Mouse (Mus musculus) hindbrain, embryonic 11.5 days (tissue): ENCODE results near the gene Myo1d. TPM values are rescaled to one million over a fixed set of nuclear protein-coding genes. Genes with fewer than 3 reads are reported as not detected.

Experiments
- ATAC-seq: fragments of 200-750 bp; cut with Nextera tagmentation; 2 replicates; pipeline ENCODE4 v1.8.0; 2017; ENCODE audit warnings: mild to moderate bottlenecking, moderate TSS enrichment, moderate library complexity; ENCODE audit not compliant: low FRiP score
- DNase-seq: peaks from one replicate; pipeline ENCODE4 v3.0.0-alpha.2; 2015; ENCODE audit warnings: low spot score
- H3K27ac ChIP-seq: fragments of 300-500 bp; sonication (generic); 2 replicates; pipeline ENCODE4 v1.5.1; 2014; ENCODE audit warnings: mild to moderate bottlenecking, low read depth, low read length
- H3K27me3 ChIP-seq: fragments of 300-500 bp; sonication (generic); 2 replicates; pipeline ENCODE4 v1.6.1; 2014; ENCODE audit warnings: mild to moderate bottlenecking, low read length, moderate library complexity, mixed read lengths; ENCODE audit not compliant: control insufficient read depth, insufficient read depth
- H3K36me3 ChIP-seq: fragments of 300-500 bp; sonication (generic); 2 replicates; pipeline ENCODE4 v1.6.1; 2014; ENCODE audit warnings: mild to moderate bottlenecking, low read length, moderate library complexity, mixed read lengths; ENCODE audit not compliant: control insufficient read depth, insufficient read depth
- H3K4me1 ChIP-seq: fragments of 300-500 bp; sonication (generic); replicated peaks from 2 replicates; pipeline ENCODE4 v1.6.1; 2014; ENCODE audit warnings: low read length, mixed read lengths; ENCODE audit not compliant: control insufficient read depth, insufficient read depth
- H3K4me2 ChIP-seq: fragments of 300-500 bp; sonication (generic); replicated peaks from 2 replicates; pipeline ENCODE4 v1.6.1; 2014; ENCODE audit warnings: mild to moderate bottlenecking, low read depth, low read length
- H3K4me3 ChIP-seq: fragments of 300-500 bp; sonication (generic); 2 replicates; pipeline ENCODE4 v1.5.1; 2014; ENCODE audit warnings: low read depth, low read length
- H3K9ac ChIP-seq: fragments of 300-500 bp; sonication (generic); 2 replicates; pipeline ENCODE4 v1.6.1; 2014; ENCODE audit warnings: low read depth, low read length
- H3K9me3 ChIP-seq: fragments of 300-500 bp; sonication (generic); 2 replicates; pipeline ENCODE4 v1.6.1; 2016; ENCODE audit warnings: low read length; ENCODE audit not compliant: control insufficient read depth
- WGBS: fragments of 180-500 bp; shearing (Covaris S2); extraction: QIAGEN DNeasy Blood & Tissue Kit; methylation state at CpG from one replicate; pipeline ENCODE4 v1.1.7; 2014; 5-methylcytosine and 5-hydroxymethylcytosine counted together
- polyA plus RNA-seq: library from polyadenylated mRNA; unstranded; fragments of >200 nt; fragmentation: Nextera tagmentation; extraction: Ambion mirVana; gene quantifications from 2 replicates; pipeline ENCODE4 v1.2.1, GENCODE M21; 2014

Gene Myo1d
- polyA plus RNA-seq, 1 experiment from 2014 or later: 3.6 TPM

DNA sequence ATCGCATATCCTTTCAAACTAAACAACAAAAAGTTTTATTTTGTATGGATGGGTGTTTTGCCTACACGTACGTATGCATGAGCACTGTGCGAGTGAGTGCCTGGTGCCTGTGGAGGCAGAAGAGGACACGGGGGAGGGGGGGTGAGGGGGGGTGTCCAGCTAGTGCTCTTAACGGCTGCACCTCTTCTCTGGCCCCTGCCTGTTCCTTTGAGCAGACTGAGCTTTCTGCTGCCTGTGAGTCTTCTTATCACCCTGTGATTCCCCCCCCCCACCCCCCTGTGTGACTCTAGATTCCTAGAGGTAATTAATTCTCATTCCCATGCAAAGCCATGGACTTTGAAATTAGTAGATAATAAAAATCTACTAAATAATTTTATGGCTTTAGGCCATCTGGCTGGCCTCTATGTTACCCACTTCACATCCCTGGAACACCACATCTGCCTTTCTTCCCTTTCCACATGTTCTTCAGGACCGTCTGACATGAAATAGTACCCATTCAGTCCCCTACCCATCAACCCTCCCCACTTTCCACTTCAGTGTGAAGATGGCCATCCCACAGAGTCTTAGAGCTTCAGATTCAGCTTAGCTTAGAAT lies 9.9 kb upstream of the Myo1d start:
- 64% methylated on average over 7 of the region's 7 CpGs for WGBS
- no peaks in the 10 kb centered on the region for H3K36me3 ChIP-seq
- DNase-seq: no peak
- no peaks in the 10 kb centered on the region for H3K27me3 ChIP-seq
- no peak overlapping the region for H3K4me2 ChIP-seq
- H3K4me1 ChIP-seq: no peaks in the 10 kb centered on the region
- no peaks in the 10 kb centered on the region for H3K9me3 ChIP-seq
- H3K9ac ChIP-seq: no peak overlapping the region
- H3K27ac ChIP-seq: no peak overlapping the region
- H3K4me3 ChIP-seq: no peak overlapping the region
- ATAC-seq: no peak

DNA sequence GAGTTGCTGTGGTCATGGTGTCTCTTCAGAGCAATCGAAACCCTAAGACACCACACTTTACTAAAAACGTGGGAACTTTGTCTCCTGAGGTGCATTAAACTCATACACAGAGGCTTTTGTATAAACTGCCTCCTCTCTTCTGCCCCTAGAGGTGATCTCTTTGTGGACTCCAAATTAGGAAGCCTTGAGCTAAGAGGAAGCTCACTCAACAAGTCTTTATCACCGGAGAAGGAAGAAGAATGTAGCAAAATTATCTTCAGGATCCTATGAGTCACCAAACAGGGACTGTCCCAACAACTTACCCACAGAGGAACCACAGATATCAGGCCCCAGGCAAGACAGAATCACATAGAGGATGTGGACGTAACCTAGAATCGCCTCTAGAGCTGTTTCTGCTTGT lies 5.8 kb upstream of the Myo1d start:
- H3K4me2 ChIP-seq: no peak overlapping the region
- H3K27ac ChIP-seq: no peak overlapping the region
- H3K4me3 ChIP-seq: no peak overlapping the region
- no peak for ATAC-seq
- H3K36me3 ChIP-seq: no peaks in the 10 kb centered on the region
- H3K9me3 ChIP-seq: no peaks in the 10 kb centered on the region
- 84% methylated on average over 5 of the region's 5 CpGs for WGBS
- H3K27me3 ChIP-seq: no peaks in the 10 kb centered on the region
- DNase-seq: no peak
- H3K4me1 ChIP-seq: no peaks in the 10 kb centered on the region
- no peak overlapping the region for H3K9ac ChIP-seq

DNA sequence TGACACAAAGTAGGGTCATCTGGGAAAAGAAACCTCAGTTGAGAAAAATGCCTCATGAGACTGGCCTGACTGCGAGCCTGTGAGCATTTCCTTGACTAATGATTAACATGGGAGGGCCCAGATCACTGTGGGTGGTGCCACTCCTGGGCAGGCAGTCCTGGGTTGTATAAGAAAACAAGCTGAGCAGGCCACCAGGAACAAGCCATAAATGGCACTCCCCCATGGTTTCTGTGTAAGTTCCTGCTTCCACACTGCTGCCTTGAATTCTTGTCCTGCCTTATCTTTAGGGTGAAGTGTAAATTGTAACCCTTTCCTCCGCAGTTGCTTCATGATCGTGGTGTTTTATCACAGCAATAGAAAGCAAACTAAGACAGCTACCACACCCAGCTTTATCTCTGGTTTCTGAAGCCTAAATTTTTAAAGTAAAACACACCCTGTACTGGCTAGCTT lies 4.5 kb upstream of the Myo1d start:
- Histone ChIP-seq H3K4me2 (no peak overlapping the region), H3K27ac (no peak overlapping the region), H3K9me3 (no peaks in the 10 kb centered on the region), H3K4me3 (no peak overlapping the region), H3K27me3 (peaks cover 3% of the 10 kb centered on the region), H3K4me1 (0 out of 2 replicates have a peak, but pooled peaks cover 2% of the 10 kb centered on the region), H3K9ac (no peak overlapping the region), H3K36me3 (no peaks in the 10 kb centered on the region)
- ATAC-seq: no peak
- 49% methylated on average over 3 of the region's 3 CpGs for WGBS
- no peak for DNase-seq

DNA sequence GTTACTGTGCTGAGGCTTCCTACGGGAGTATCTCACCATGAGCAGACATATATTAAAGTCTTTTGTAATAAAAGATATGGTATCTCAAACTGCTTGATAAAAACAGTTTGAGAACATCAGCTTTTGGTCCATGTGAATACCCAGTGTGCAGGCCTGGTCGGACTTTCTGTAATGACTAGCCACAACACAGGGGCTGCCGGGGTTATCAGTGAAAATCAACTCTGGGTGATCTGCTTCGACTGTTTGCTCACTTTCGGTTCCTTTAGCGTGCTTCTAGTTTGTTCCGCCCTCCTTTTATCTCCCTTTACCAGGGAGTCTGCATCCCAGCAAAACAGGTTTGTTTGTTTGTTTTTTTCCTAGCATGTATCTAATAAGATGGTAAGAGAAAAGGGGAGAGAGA lies 3.6 kb upstream of the Myo1d start:
- WGBS: 81% methylated on average over 7 of the region's 7 CpGs
- Histone ChIP-seq H3K27ac (no peak overlapping the region), H3K9me3 (no peaks in the 10 kb centered on the region), H3K4me1 (0 out of 2 replicates have a peak, but pooled peaks cover 2% of the 10 kb centered on the region), H3K4me3 (no peak overlapping the region), H3K36me3 (no peaks in the 10 kb centered on the region), H3K27me3 (peaks cover 4% of the 10 kb centered on the region), H3K9ac (no peak overlapping the region), H3K4me2 (no peak overlapping the region)
- ATAC-seq (no peak), DNase-seq (no peak)

DNA sequence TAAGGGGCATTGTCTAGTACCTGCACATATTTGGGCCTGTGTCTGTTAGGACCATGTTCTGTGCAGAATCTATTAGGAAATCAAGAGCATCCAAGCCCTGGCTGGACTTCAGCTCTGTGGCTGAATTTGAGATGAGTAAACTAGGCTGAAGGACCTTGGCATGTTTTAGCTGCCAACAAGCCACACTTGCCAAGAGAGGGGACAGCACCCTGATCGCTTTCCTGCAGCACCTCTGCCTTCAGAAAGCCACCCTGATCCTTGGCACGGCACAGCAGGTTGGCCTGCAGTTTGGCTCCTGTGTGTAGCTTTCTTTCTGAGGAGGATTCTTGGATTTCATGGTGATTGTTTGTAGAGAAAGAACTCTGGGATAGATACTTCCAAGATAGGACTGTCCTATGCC lies 1.7 kb upstream of the Myo1d start:
- no peaks in the 10 kb centered on the region for H3K36me3 ChIP-seq
- H3K9ac ChIP-seq: no peak overlapping the region
- no peak overlapping the region for H3K4me3 ChIP-seq
- DNase-seq (no peak), ATAC-seq (no peak)
- H3K4me1 ChIP-seq: 0 out of 2 replicates have a peak, but pooled peaks cover 2% of the 10 kb centered on the region
- no peak overlapping the region for H3K4me2 ChIP-seq
- H3K27ac ChIP-seq: no peak overlapping the region
- H3K27me3 ChIP-seq: peaks cover 4% of the 10 kb centered on the region
- no peaks in the 10 kb centered on the region for H3K9me3 ChIP-seq
- WGBS: 96% methylated on average over 2 of the region's 2 CpGs

DNA sequence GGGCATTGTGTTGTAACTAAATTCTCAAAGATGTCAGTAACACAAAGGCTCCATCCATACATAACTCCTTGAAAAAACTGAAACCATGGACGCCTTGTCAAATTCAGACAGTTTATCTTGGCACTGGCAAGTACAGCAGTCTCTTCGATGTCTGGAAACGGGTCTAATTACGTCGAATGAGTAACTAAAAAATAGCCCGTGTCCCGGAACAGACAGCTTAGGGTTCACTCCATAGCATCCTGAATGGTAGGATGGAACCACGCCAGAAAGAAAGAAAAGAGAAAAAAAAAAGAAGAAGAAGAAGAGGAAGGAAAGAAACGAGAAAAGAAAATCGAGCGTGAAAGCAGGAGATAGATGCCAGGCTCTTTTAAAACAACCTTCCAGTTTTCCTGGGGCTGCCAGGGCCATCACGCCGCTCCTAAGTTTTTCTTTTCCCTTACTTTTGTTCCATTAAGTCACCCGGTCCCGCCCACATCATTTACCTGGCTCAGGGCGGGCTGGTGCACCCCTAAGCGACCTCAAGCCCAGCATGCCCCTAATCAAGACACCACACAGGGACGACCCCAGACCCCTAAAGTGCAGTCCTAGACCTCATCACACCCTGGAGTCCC lies 804 bp downstream of the Myo1d start:
- 0 out of 2 replicates have a peak, but pooled peaks cover 2% of the 10 kb centered on the region for H3K4me1 ChIP-seq
- peak; percentile 72 for ATAC-seq
- H3K36me3 ChIP-seq: no peaks in the 10 kb centered on the region
- peak overlapping the region; percentile 45; the same call in 1 of the 2 replicates for H3K9ac ChIP-seq
- no peak for DNase-seq
- peaks cover 4% of the 10 kb centered on the region for H3K27me3 ChIP-seq
- peak overlapping the region; percentile 92 for H3K4me2 ChIP-seq
- 4% methylated on average over 18 of the region's 18 CpGs for WGBS
- no peak overlapping the region for H3K27ac ChIP-seq
- peak overlapping the region; percentile 69 for H3K4me3 ChIP-seq
- no peaks in the 10 kb centered on the region for H3K9me3 ChIP-seq

DNA sequence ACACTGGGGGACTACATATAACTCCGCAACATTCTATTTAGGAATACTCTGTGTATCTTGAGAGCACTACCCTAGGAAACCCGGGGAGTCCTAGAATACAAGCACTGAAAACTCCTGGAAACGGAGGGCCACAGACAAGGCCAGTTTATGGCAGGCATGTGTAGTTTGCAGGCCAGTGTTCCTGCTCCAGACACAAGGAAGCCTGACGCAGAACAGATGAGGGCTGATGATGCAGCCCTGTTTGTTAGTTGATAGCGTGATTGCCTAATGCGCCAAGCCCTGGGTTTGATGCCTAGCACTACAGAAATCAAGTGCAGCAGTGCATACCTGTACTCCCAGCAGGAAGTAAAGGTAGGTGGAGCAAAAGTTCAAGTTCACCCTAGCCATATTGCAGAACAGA lies 1.7 kb downstream of the Myo1d start:
- ATAC-seq (no peak), DNase-seq (peak; percentile 3)
- Histone ChIP-seq H3K4me1 (0 out of 2 replicates have a peak, but pooled peaks cover 2% of the 10 kb centered on the region), H3K27ac (no peak overlapping the region), H3K9me3 (no peaks in the 10 kb centered on the region), H3K4me3 (no peak overlapping the region), H3K9ac (no peak overlapping the region), H3K36me3 (no peaks in the 10 kb centered on the region), H3K4me2 (no peak overlapping the region), H3K27me3 (peaks cover 4% of the 10 kb centered on the region)
- WGBS: 83% methylated on average over 6 of the region's 6 CpGs

DNA sequence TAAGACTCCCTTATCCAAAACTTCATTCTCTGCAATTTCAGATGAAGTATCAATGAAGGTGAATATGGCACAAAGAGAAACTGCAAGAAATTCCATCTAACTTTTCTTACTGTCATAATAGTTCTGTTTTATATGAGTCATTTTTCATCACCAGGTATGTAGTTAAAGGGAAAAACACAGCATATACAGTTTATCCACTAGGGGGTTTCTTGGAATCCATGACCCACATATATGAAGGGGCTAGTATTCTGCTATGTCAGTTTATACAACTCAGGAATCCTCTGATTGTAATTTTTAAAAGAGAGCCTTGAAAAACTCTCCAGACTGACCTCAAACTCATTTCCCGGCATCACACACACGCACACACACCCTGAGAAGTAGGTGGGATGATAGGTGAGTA lies 2.1 kb downstream of the Myo1d start:
- WGBS: 92% methylated on average over 2 of the region's 2 CpGs
- DNase-seq: no peak

DNA sequence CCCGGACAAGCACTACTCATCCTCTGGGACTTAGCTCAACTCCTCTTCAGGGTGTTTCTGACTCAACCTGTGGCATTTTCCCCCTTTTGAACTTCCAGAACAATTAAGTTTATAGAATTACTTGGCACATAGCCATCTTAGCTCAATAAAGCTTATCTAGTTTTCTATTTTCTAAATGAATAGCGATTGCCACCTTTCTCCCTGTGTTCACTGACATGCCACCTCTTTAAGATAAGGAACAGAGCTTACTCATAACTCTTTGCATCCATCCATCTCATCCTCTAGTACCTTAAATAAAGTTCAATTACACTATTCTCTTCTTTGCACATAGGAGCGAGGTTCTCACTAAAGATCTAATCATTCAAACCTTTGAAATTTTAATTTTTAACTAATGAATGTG lies 4.3 kb downstream of the Myo1d start:
- WGBS: 88% methylated on average over 3 of the region's 3 CpGs
- DNase-seq: no peak

More for the DNA sequence above, 2.1 kb downstream of the Myo1d start:
- Histone ChIP-seq H3K36me3 (no peaks in the 10 kb centered on the region), H3K27me3 (peaks cover 4% of the 10 kb centered on the region), H3K4me3 (no peak overlapping the region), H3K9ac (no peak overlapping the region), H3K4me2 (no peak overlapping the region), H3K4me1 (0 out of 2 replicates have a peak, but pooled peaks cover 2% of the 10 kb centered on the region), H3K9me3 (no peaks in the 10 kb centered on the region), H3K27ac (no peak overlapping the region)
- no peak for ATAC-seq

More for the DNA sequence above, 4.3 kb downstream of the Myo1d start:
- ATAC-seq: no peak
- Histone ChIP-seq H3K4me1 (0 out of 2 replicates have a peak, but pooled peaks cover 2% of the 10 kb centered on the region), H3K27me3 (peaks cover 4% of the 10 kb centered on the region), H3K9me3 (no peaks in the 10 kb centered on the region), H3K4me2 (no peak overlapping the region), H3K9ac (no peak overlapping the region), H3K4me3 (no peak overlapping the region), H3K36me3 (no peaks in the 10 kb centered on the region), H3K27ac (no peak overlapping the region)
